Mouse (Mus musculus) testis, adult 2 months (tissue): Measurements from ENCODE around the gene Cdc20. TPM values are rescaled to one million over a fixed set of nuclear protein-coding genes. Genes with fewer than 3 reads are reported as not detected.
A peak's percentile ranks its signal among the peaks of the same experiment; 100 is the strongest.

Experiments
- H3K27ac ChIP-seq: fragments of 200-500 bp; 2 replicates; pipeline ENCODE4 v1.5.1; 2012; ENCODE audit warnings: low read depth, low read length; ENCODE audit not compliant: control insufficient read depth, insufficient read depth
- H3K27me3 ChIP-seq: fragments of 200-500 bp; 2 replicates; pipeline ENCODE4 v1.6.1; 2012; ENCODE audit warnings: mild to moderate bottlenecking, low read length, moderate library complexity; ENCODE audit not compliant: control insufficient read depth, insufficient read depth
- H3K36me3 ChIP-seq: fragments of 200-500 bp; 2 replicates; pipeline ENCODE4 v1.6.1; 2012; ENCODE audit warnings: mild to moderate bottlenecking, low read length; ENCODE audit not compliant: control insufficient read depth, insufficient read depth
- H3K4me1 ChIP-seq: fragments of 200-500 bp; 2 replicates; pipeline ENCODE4 v1.6.1; 2012; ENCODE audit warnings: low read length; ENCODE audit not compliant: control insufficient read depth, insufficient read depth
- H3K4me3 ChIP-seq: fragments of 200-500 bp; 2 replicates; pipeline ENCODE4 v1.5.1; 2012; ENCODE audit warnings: low read depth, mild to moderate bottlenecking, low read length, moderate library complexity, mixed read lengths; ENCODE audit not compliant: control insufficient read depth
- CTCF ChIP-seq: fragments of 200-500 bp; IDR thresholded peaks from 2 replicates; pipeline ENCODE4 v1.5.1; 2012; ENCODE audit warnings: low read depth, mild to moderate bottlenecking, inconsistent platforms, low read length, moderate library complexity; ENCODE audit not compliant: control insufficient read depth, insufficient read depth, insufficient replicate concordance
- POLR2A ChIP-seq: fragments of 200-500 bp; IDR thresholded peaks from 2 replicates; pipeline ENCODE4 v1.6.1; 2012; ENCODE audit warnings: low read depth, mild to moderate bottlenecking, inconsistent platforms, low read length, moderate library complexity; ENCODE audit not compliant: control insufficient read depth
- polyA plus RNA-seq: library from polyadenylated mRNA; depleted of rRNA; stranded (reverse); fragments of >200 nt; gene quantifications from 2 replicates; pipeline ENCODE4 v1.2.3, GENCODE M21; 2012

Cdc20 gene
- polyA plus RNA-seq, 1 experiment = 116 TPM

- H3K27ac ChIP-seq = no peak overlapping the region
These were observed 9.4 kb upstream of the Cdc20 start for GRCm38 (mm10) chr4:118446415-118447153.

GRCm38 (mm10) chr4:118445781-118446414 lies 8.7 kb upstream of the Cdc20 start:
- Histone ChIP-seq H3K27ac (no peak overlapping the region), H3K4me3 (peak overlapping the region; percentile 54), H3K27me3 (no peaks in the 10 kb centered on the region), H3K4me1 (peaks cover 8% of the 10 kb centered on the region), H3K36me3 (no peaks in the 10 kb centered on the region)
- no peak for TF ChIP-seq POLR2A
- TF ChIP-seq CTCF = no peak

More at GRCm38 (mm10) chr4:118446415-118447153, 9.4 kb upstream of the Cdc20 start:
- H3K4me1 ChIP-seq = peaks cover 8% of the 10 kb centered on the region
- H3K36me3 ChIP-seq = no peaks in the 10 kb centered on the region
- peak overlapping the region; percentile 54 for H3K4me3 ChIP-seq
- no peaks in the 10 kb centered on the region for H3K27me3 ChIP-seq
- TF ChIP-seq CTCF (no peak), POLR2A (no peak)

GRCm38 (mm10) chr4:118445088-118445487 lies 7.9 kb upstream of the Cdc20 start:
- Histone ChIP-seq H3K36me3 (no peaks in the 10 kb centered on the region), H3K4me3 (no peak overlapping the region)

DNA sequence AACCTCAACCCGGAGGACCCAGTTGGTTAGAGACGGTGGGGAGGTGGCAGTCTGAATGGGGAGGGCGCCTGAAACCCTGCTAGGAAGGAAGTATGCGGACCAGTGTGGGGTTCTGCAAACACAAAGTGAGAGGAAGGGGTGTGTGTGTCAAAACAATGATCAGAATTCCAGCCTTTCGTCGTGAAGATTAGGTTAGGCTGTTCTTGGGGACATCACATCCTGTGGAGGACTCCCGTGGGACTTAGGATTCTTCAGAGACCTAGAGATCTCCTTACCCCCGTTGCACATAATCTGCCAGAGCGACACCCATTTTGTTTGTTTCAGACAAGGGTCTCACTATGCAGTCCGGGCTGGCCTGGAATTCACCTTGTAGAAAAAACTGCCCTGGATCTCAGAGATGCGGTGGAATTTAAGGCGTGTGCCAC lies 689 bp upstream of the Cdc20 start:
- H3K4me3 ChIP-seq = peak overlapping the region; percentile 88
- H3K27me3 ChIP-seq = no peaks in the 10 kb centered on the region
- H3K36me3 ChIP-seq = no peaks in the 10 kb centered on the region; the same call in none of the 2 replicates
- peaks cover 8% of the 10 kb centered on the region for H3K4me1 ChIP-seq
- TF ChIP-seq POLR2A (no peak), CTCF (no peak)
- H3K27ac ChIP-seq = peak overlapping the region; percentile 96

More at GRCm38 (mm10) chr4:118445088-118445487, 7.9 kb upstream of the Cdc20 start:
- Histone ChIP-seq H3K27ac (no peak overlapping the region), H3K27me3 (no peaks in the 10 kb centered on the region), H3K4me1 (peaks cover 8% of the 10 kb centered on the region)
- TF ChIP-seq POLR2A = no peak
- TF ChIP-seq CTCF = no peak

- Histone ChIP-seq H3K4me3 (no peak overlapping the region), H3K27me3 (no peaks in the 10 kb centered on the region), H3K4me1 (peaks cover 19% of the 10 kb centered on the region), H3K36me3 (no peaks in the 10 kb centered on the region; the same call in none of the 2 replicates), H3K27ac (no peak overlapping the region)
- TF ChIP-seq POLR2A (no peak; the same call in 1 of the 2 replicates), CTCF (no peak)
These were observed 4.8 kb downstream of the Cdc20 start for GRCm38 (mm10) chr4:118432332-118432731.

DNA sequence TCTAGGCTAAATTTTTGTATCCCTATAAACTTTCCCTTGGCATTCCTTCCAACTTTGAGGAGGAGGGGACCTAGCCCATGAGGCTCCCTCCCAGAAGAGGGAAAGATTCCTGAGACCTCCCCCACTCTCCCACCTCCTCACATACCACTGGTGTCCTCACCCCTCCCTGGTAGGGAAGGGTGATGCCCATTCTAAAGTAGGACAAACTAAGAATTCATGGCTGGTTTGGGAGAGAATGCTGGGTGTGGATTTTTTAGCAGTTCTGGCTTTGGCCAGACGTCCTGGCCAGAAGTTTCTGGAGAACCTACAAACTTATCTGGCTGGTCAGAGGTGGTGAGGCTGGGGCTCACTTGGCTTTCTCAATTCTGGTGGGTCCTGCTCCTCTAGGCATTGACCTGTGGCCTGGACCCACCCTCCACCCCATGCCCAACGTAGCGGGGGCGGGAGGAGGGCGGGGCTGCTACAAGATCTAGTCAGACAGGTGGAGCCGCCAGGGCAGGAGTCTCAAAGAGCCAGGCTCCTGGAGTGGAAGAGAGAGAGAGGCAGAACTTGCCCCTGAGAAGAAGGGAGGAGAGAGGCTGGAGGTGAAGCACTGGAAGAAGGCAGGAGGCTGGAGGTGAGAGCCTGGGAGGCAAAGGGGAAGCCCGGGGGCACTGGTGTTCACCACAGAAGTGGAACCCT lies 7.8 kb downstream of the Cdc20 start:
- Histone ChIP-seq H3K4me1 (peaks cover 17% of the 10 kb centered on the region), H3K36me3 (peaks cover 1% of the 10 kb centered on the region), H3K4me3 (no peak overlapping the region), H3K27me3 (no peaks in the 10 kb centered on the region), H3K27ac (no peak overlapping the region)
- TF ChIP-seq CTCF = no peak
- TF ChIP-seq POLR2A = no peak
